Mouse (Mus musculus): Measurements from ENCODE around the gene Asmt. TPM values are rescaled to one million over a fixed set of nuclear protein-coding genes. Genes with fewer than 3 reads are reported as not detected.

Asmt gene
- polyA plus RNA-seq (2012; rRNA removed) = not detected in 2 replicates

DNA sequence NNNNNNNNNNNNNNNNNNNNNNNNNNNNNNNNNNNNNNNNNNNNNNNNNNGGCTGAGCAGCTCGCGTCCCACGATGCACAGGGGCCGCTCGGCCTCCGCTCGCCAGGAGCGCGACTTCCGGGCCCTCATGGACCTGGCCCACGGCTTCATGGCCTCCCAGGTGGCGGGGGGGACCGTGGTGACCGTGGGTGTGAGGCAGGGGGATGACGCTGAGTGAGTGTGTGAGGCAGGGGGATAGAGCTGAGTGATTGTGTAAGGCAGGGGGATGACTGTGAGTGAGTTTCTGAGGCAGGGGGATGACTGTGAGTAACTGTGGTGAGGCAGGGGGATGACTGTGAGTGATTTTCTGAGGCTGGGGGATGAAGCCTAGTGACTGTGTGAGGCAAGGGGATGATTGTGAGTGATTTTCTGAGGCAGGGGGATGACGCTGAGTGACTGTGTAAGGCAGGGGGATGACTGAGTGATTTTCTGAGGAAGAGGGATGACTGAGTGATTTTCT, at the start of gene Asmt:
Gene Asmt, plus strand, starts transcription at position 51 of the 499 bp plus-strand sequence.
- DNase-seq (ENCODE audit: extremely low spot score in 1 of 2, low spot score in 1 of 2) = no peak

DNA sequence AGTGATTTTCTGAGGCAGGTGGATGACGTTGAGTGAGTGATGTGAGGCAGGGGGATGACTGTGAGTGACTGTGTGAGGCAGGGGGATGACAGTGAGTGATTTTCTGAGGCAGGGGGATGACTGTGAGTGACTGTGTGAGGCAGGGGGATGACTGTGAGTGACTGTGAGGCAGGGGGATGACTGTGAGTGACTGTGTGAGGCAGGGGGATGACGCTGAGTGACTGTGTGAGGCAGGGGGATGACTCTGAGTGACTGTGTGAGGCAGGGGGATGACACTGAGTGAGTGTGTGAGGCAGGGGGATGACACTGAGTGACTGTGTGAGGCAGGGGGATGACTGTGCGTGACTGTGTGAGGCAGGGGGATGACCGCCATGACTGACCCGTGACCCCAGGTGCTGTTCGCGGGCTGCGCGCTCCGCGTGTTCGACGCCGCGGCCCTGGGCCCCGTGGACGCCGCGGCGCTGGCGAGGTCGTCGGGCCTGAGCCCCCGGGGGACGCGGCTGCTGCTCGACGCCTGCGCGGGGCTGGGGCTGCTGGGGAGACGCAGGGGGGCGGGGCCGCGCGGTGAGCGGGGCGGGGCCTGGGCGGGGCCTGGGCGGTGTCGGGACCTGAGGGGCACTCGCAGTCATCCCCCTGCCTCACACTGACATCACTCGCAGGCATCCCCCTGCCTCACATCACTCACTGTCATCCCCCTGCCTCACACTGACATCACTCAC, 948 bp downstream of the Asmt start:
- no peak for DNase-seq (ENCODE audit: extremely low spot score in 1 of 2, low spot score in 1 of 2)

DNA sequence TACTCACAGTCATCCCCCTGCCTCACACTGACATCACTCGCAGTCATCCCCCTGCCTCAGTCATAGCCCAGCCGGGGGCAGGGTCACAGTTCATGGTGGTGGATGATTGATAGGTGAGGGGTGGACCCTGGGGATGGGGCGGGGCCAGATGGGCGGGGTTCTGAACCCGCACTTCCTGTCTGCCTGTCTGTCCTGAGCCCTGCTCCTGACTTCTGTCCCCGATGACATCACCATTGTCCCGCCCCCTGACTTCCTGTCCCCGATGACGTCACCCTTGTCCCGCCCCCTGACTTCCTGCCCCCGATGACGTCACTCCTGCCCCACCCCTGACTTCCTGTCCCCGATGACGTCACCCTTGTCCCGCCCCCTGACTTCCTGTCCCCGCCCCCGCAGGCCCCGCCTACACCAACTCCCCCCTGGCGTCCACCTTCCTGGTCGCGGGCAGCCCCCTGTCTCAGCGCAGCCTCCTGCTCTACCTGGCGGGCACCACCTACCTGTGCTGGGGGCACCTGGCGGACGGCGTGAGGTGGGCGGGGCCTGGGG, 1.9 kb downstream of the Asmt start:
- peak; percentile 7 to 16 for DNase-seq (ENCODE audit: extremely low spot score in 1 of 2, low spot score in 1 of 2)

DNA sequence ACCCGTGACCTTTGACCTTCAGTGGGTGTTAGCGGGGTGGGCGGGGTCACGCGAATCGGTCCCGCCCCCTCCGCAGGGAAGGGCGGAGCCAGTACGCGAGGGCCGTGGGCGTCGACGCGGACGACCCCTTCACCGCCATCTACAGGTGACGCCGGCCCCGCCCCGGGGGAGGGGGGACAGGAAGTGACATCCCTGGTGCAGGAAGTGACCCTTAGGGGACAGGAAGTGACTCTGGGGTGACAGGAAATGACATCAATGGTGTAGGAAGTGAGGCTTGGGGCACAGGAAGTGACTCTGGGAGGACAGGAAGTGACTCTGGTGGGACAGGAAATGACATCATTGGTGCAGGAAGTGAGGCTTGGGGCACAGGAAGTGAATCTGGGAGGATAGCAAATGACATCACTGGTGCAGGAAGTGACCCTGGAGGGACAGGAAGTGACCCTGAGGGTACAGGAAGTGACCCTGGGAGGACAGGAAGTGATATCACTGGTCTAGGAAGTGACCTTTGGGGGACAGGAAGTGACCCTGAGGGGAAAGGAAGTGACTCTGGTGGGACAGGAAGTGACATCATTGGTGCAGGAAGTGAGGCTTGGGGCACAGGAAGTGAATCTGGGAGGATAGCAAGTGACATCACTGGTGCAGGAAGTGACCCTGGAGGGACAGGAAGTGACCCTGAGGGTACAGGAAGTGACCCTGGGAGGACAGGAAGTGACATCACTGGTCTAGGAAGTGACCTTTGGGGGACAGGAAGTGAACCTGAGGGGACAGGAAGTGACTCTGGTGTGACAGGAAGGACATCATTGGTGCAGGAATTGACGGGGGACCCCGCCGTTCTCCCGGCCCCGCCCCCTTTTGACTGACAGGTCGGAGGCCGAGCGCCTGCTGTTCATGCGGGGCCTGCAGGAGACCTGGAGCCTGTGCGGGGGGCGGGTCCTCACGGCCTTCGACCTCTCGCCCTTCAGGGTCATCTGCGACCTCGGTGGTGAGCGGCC, 2.7 kb downstream of the Asmt start:
- DNase-seq (ENCODE audit: extremely low spot score in 1 of 2, low spot score in 1 of 2) = peak in 1 of 2 experiments; percentile 10

DNA sequence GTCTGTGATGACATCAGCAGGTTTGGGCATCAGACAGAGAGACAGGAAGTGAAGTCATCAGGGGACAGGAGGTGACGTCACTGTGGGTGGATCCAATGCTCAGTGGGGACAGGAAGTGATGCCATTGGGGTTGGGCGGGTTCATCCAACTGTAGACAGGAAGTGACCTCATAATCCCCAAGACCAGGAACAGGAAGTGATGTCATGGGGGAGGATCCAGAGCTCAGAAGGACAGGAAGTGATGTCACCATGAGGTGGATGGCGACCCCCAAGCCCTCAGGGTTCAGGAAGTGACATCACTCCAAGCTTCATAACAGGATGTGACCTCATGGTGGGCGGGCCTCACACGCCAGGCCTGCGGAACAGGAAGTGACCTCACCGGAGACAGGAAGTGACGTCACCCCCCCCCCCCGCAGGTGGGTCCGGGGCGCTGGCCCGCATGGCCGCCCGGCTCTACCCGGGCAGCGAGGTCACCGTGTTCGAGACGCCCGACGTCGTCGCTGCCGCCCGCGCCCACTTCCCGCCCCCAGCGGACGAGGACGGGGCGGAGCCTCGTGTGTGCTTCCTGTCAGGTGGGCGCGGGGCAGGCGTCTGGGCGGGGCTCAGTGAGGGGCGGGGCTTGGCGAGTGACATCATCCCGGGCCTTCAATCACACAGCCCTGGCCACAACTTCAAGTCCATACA, 3.6 kb downstream of the Asmt start:
- DNase-seq (ENCODE audit: extremely low spot score in 1 of 2, low spot score in 1 of 2) = no peak

DNA sequence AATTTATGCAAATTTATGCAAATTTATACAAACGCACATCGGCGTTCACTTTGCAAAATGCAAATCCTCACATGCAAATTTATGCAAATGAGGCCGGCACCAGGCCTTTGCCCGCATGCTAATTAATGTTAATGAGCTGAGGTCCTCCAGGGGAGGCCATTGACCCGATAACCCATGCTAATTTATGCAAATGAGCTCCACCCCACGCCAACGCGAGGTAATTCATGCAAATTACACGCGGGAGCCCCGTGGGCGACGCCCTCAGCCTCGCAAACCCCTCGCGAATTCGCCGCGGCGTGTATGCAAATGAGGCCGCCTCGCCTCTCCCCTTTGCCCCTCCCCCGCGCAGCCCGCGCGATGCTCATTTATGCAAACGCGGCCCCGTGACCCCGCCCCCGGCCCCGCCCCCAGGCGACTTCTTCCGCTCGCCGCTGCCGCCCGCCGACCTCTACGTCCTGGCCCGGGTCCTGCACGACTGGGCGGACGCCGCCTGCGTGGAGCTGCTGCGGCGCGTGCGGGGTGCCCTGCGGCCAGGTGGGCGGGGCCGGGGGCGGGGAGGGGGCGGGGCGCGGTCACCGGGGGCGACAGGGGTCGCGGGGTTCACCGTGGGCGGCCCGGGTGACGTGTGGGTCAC, 4.3 kb downstream of the Asmt start:
- DNase-seq (ENCODE audit: extremely low spot score in 1 of 2, low spot score in 1 of 2) = no peak

DNA sequence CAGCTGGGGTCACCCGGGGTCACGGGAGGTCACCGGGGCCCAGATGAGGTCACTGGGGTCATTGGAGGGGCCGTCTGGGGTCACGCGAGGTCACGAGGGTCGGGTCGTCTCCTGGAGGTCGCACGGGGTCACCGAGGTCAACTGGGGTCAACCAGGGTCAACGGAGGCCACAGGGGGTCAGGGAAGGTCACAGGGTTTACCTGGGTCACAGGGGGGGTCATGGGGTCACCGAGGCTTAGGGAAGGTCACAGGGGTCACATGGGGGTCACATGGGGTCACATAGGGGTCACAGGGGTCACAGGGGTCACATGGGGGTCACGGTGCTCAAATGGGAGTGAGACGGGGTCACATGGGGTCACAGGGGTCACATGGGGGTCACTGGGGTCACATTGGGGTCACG, 4.8 kb downstream of the Asmt start:
- no peak for DNase-seq (ENCODE audit: extremely low spot score in 1 of 2, low spot score in 1 of 2)

DNA sequence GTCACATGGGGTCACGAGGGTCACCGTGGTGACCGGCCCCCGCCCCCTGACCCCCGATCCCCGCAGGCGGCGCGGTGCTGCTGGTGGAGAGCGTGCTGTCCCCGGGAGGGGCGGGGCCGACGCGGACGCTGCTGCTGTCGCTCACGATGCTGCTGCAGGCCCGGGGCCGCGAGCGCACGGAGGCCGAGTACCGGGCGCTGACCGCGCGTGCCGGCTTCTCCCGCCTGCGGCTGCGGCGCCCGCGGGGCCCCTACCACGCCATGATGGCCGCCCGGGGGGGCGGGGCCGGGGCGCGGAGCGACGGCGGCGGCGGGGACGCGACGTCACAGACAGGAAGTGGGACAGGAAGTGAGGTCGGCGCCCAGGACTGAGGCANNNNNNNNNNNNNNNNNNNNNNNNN, 5.2 kb downstream of the Asmt start:
- no peak for DNase-seq (ENCODE audit: extremely low spot score in 1 of 2, low spot score in 1 of 2)
